Mouse (Mus musculus): ENCODE measurements around the gene Tmc5.

Tmc5 gene

DNA sequence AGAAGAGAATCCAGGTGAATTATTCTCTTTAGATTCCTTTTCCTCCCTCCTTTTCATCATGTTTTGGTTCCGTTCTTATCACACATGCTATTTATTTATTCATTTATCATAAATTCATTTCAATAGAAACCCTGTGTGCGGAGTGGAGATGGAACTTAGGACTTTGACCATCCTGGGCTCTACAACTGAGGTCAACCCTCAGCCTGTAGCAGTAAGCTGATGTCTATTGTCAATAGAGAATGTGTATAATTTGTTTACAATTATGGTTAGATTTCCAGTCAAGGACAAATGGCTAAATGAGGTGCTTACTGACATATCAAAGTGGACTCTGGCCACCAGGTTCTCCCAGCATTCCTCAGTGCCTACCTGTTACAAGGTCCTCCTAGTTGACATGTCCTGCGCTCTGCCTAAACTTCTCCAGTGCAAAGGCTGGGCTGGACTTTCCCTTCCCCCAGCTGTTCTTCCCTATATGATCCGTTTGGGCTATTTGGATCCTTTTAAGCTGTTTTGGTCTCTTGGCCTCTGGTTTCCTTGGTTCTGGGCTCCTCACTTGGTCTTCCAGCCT, 14.2 kb downstream of the Tmc5 start:
- no peak for DNase-seq

GRCm38 (mm10) chr7:118611933-118612332, 14.8 kb downstream of the Tmc5 start:
- no peak for DNase-seq

GRCm38 (mm10) chr7:118614076-118614475, 17.0 kb downstream of the Tmc5 start:
- no peak for DNase-seq

GRCm38 (mm10) chr7:118618104-118618503, 21.0 kb downstream of the Tmc5 start:
- no peak for DNase-seq

- DNase-seq: no peak
Observed at GRCm38 (mm10) chr7:118620243-118620906, 23.3 kb downstream of the Tmc5 start.

DNA sequence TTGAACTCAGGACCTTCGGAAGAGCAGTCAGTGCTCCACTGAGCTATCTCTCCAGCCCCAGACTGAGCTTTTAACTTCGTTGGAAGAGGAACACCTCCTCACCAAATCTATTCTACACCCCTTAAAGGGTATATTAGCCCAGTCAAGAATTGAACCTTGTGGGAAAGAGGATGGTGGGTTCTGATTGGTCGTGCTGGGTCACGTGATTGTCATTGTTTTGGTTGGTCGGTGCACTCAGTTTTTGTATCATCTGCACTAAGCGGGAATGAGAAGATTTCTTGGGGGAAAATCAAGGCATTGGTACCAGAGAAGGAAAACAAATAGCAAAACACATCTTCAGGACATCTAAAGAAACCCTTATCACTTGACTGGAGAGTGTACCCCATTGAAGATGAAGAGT, 24.0 kb downstream of the Tmc5 start:
- no peak for DNase-seq

DNA sequence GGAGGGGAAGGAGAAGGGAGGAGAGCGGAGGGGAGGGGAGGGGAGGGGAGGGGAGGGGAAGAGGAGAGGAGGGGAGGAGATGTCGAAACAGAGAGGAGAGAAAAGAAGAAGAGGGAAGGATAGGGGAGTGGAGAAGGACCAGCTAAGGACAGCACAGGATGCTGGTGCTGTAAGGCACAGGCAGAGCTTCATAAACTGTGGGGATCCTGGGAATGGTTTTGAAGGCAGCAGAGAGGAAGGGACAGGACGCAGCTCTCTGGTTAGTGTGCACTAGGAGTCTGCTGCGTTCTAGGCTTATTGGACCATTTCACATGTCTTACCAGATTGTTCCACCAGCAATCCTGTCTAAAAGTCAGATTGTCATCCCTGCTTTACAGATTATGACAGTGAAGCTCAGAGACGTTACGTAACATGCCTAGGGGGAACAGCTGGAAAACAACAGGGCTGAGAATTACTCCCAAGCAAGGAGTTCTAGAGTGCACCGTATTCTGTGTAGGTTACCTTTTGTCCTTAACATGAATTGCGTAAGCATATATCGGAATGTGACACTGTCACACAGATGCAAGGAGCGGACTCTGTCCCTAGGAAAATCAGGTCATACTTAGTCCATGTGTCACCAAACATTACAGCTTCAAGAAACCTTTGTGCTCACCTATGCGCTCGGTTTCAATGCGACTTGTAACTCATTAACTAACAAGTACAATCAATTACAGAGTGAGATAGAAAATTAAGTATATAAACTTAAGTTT, 30.6 kb downstream of the Tmc5 start:
- DNase-seq: no peak

GRCm38 (mm10) chr7:118633094-118633493, 36.0 kb downstream of the Tmc5 start:
- no peak for DNase-seq

GRCm38 (mm10) chr7:118633951-118634350, 36.9 kb downstream of the Tmc5 start:
- DNase-seq: no peak

GRCm38 (mm10) chr7:118637466-118637865, 40.4 kb downstream of the Tmc5 start:
- no peak for DNase-seq

- DNase-seq: no peak
Observed at GRCm38 (mm10) chr7:118646237-118646636, 49.1 kb downstream of the Tmc5 start.

GRCm38 (mm10) chr7:118649328-118649727, 52.2 kb downstream of the Tmc5 start:
- peak; percentile 21 for DNase-seq

- DNase-seq: no peak
Observed at GRCm38 (mm10) chr7:118650119-118650518, 53.0 kb downstream of the Tmc5 start.

- no peak for DNase-seq
Observed at GRCm38 (mm10) chr7:118650891-118651290, 53.8 kb downstream of the Tmc5 start.

GRCm38 (mm10) chr7:118652572-118653295, 55.6 kb downstream of the Tmc5 start:
- DNase-seq: peak; percentile 29

GRCm38 (mm10) chr7:118656730-118657129, 59.6 kb downstream of the Tmc5 start:
- DNase-seq: no peak

DNA sequence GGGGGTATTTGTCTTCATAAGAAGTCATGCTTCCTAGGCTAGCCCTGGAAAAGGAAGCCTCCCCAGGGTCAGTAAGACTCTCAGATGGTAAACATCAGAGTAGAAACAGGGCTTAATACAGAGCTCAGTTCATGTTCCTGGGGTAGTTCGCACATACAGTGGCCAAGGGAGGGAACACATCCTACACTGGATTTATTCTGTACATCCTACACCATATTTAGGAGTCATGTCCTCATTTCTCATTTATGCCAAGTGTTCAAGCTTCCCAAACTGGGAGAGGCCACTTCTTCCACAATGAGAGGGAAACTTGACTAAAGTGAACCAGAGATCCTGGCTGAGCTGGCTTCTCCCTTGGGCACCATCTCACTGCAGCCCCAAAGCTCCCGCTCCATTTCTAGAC, 70.7 kb downstream of the Tmc5 start:
- no peak for DNase-seq

GRCm38 (mm10) chr7:118670142-118670541, 73.0 kb downstream of the Tmc5 start:
- DNase-seq: no peak

GRCm38 (mm10) chr7:118676826-118677225, 79.7 kb downstream of the Tmc5 start:
- no peak for DNase-seq

DNA sequence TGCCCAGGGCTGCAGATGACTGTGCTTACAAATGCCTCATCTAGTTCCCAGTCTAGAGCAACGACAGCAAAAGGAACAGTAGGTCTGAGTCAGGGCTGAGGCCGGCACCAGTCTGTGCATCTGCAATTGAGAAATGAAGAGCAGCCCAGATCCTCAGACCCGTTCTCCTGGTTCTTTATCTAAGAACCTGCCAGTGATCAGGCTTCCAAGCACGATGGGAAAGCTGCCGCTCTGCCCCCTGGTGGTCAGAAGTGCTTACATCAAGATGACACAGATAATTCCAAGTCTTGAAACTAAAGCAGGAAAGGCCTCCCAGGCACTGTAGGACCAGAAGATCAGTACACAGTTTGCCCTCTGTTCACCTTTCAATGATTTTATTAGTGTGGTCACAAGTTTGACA, 91.1 kb downstream of the Tmc5 start:
- peak; percentile 83 for DNase-seq

GRCm38 (mm10) chr7:118689088-118689487, 92.0 kb downstream of the Tmc5 start:
- DNase-seq: no peak

GRCm38 (mm10) chr7:118691287-118691686, 94.2 kb downstream of the Tmc5 start:
- DNase-seq: no peak

DNA sequence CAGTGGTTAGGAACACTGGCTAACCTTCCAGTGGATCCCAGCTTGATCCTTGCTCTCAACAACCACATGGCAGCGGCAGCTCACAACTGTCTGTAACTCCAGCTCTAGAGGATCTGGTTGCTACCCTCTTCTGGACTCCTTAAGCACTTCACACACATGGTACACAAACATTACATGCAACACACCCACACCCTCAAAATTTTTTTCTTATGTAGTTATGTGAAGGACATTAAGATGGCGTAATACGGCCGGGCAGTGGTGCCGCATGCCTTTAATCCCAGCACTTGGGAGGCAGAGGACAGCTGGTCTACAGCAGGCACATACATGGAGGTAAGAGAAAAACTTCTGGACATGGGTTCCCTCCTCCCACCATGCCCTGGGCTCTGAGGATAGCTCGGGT, 99.0 kb downstream of the Tmc5 start:
- DNase-seq: no peak

DNA sequence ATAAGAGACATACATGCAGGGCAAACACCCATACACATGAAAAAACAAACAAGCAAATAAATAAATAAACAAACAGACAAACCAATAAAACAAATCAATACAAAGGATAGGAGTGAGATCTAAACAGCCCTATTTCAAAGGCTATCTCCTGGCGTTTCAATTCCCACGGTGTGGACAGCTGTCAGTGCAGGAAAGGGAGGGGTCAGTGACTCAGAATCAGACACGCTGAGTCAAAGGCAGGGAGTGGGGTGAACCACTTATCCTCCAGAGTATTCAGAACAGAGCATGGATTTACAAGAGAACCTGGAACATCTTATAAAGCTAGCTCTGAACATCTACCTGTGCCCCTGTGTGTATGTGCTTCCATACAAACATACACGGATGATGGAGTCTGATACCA, 100.1 kb downstream of the Tmc5 start:
- DNase-seq: no peak
